Mouse (Mus musculus): ENCODE results near the gene Kif2c.

Gene Kif2c

GRCm38 (mm10) chr4:117181863-117182758, at the start of gene Kif2c:
Gene Kif2c (minus strand): TSS chr4:117182639.
- DNase-seq: peak; percentile 94

DNA sequence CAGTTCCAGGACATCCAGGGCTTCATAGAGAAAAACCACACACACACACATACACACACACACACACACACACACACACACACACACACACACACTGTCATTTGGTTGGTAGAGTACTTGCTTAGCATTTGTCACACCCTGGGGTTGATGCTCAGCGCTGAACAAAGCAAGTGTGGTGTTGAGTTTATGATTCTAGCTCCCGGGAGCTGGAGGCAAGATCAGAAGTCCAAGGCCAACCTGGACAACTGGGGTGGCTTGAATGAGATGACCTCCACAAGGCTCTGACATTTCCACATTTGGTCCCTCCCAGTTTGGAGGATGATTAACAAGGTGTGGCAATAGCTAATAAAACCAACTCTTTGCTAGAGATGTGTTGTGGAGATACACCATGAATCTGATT, 48.8 kb upstream of the Kif2c start:
- DNase-seq: no peak

- no peak for DNase-seq
Measured at GRCm38 (mm10) chr4:117230331-117230730, 47.9 kb upstream of the Kif2c start.

DNA sequence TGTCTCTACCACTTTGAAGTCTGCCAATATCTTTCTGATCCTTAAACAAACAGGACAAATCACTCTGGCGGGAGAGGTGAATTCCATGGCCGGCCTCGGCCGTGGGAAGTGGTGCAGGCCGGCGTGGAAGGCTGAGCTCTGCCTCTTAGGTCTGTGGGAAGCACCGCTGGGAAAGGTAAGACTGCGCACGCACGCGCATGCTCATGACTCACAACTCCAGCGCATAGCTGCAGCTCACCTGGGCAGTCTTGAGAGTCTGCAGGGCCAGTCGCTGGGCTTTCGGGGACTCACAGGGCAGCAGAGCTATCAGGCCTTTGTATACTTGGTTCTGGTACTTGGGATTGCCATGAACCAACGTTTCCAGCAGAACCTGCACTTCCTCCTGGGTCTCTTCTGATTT, 47.2 kb upstream of the Kif2c start:
- DNase-seq: no peak

GRCm38 (mm10) chr4:117225250-117225649, 42.8 kb upstream of the Kif2c start:
- no peak for DNase-seq

- no peak for DNase-seq
Measured at GRCm38 (mm10) chr4:117224122-117224521, 41.7 kb upstream of the Kif2c start.

DNA sequence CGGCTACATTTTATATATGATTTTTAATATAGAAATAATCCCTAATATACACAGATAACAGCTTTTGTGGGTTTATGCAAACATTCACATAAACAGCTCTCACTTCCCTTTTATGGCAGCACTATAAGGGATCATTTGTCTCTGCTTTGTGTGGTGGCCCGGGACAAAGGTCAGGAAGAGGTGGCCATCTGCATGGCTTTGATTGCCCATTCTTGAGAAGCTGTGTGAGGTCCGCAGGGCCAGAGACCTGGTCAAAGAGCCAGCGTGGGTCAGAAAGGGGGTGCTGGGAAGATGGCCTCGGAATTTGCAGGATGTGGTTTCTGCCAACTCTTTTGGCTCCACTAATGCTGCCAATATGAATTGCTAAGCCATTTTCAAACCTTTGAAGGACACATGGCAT, 40.6 kb upstream of the Kif2c start:
- no peak for DNase-seq

DNA sequence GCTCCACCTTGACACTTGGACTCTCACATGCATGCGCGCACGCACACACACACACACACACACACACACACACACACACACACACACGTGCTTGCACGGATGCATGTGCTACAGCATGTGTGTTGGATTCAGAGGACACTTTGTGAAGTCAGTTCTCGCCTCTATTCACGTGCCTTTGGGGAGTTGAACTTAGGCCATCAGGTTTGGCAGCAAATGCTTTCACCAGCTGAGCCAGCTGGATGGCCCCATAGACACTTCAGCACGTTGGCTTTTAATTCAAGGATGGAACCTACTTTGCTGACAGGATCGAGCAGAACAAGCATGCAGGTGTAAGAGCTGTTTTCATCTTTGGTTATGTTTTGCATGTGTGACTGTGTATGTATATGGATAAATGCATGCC, 39.4 kb upstream of the Kif2c start:
- no peak for DNase-seq

- DNase-seq: no peak
Measured at GRCm38 (mm10) chr4:117220741-117221515, 38.5 kb upstream of the Kif2c start.

GRCm38 (mm10) chr4:117218517-117219219, 36.2 kb upstream of the Kif2c start:
- DNase-seq: peak; percentile 81

DNA sequence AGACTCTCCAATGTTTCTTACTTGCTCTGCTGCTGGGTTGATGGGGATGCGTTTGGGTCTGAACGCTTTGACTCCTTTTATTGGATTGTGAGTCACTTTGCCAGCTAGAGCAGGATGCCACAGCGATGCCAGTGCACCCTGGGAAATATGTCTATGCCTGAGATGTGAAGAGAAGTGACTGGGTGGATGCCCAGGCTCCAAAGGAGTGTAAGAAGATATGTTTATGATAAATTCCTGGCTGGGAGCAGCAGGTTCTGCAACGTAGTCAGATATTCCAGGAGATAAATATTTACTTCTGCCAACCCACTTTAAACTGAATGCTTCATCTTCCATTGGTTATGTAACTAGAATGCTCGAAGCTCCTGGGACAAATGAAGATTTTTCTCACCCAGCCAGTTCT, 34.6 kb upstream of the Kif2c start:
- no peak for DNase-seq

- no peak for DNase-seq
Measured at GRCm38 (mm10) chr4:117214250-117214649, 31.8 kb upstream of the Kif2c start.

GRCm38 (mm10) chr4:117210147-117211074, 28.0 kb upstream of the Kif2c start:
- DNase-seq: peak; percentile 91

DNA sequence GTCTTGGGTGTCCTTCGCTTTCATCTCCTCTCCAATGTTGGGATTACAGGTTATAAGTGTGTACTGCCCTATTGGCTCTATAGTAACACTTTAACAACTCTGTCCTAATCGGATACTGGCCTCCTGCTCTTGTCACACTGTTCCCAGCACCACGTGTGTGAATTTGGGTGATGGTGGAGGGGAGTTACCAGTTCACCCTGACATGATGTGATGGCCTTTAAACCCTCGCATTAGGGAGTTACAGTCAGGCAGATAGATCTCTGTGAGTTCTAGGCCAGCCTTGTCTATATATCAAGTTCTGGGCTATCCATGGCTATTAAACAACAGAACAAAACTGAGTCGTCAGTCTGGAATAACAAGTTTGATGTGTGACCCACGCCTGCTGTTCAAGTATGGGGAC, 27.2 kb upstream of the Kif2c start:
- DNase-seq: no peak

DNA sequence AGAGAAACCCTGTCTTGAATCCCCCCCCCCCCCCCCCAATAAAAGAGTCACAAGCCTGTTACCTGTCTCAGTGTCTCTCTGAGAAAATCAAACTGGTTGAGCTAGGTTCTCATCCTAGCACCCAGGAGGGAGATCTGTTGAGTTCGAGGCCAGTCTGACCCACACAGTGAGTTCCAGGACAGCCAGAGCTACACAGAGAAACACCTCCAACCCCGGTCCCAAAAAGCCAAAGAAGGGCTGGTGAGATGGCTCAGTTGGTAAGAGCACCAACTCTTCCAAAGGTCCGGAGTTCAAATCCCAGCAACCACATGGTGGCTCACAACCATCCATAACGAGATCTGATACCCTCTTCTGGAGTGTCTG, 20.5 kb upstream of the Kif2c start:
- DNase-seq: no peak

DNA sequence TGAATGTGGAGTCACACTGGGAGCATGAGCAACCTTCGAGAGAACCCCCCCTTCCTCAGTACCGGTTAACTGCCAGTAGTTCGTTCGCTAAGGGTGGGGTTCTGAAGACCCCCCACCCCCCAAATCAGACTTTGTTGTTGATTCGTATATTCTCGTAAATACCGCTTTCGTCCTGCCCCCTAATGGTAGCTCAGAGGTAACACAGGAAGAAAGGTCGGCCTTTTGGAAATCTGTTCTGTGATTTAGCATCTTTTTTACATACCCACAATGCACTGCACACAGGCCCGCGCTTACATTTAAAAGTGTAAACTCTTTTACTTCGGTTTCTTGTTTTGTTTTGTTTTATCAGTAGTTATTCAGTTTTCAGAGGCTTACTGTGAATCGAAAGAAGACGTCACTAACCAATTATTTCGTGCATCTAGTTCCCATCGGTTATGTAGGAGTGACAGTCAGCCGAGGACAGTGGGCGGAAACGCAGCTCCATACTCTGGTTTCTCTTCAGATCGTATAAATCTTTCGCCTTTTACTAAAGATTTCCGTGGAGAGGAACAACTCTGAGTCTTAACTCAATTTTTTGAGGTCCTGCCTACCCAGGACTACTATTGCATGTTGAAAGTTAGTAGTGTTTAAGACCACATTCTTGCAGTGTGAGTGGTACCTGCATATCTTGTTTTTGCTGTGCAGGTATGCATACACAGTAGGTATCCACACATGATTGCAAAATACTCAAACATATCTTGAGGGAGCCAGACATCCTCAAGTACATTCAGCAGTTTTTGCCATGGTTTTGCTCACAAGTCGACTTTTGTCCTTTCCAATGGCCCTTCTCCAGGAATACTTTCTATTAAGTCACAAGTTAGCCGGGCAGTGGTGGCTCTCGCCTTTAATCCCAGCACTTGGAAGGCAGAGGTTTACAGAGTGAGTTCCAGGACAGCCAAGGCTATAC, 19.9 kb upstream of the Kif2c start:
- peak; percentile 81 for DNase-seq

DNA sequence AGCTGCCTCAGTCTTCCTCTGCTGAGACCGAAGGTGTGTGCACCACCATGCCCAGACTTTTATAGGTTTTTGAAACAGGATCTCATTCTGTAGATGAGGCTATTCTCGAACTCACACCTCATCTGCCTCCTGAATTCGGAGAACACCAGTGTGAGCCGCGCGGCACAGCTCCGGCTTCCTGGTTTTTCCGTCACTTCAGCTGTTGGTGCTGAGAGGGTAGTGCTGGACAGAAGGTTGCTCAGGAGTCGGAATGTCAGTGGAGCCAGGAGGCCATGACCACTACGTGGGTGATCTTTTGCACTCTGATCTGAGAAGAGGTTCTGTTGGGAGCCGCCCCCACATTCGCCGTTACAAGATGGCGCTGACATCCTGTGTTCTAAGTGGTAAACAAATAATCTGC, 9.4 kb upstream of the Kif2c start:
- DNase-seq: no peak

- DNase-seq: no peak
Measured at GRCm38 (mm10) chr4:117190660-117191059, 8.2 kb upstream of the Kif2c start.

DNA sequence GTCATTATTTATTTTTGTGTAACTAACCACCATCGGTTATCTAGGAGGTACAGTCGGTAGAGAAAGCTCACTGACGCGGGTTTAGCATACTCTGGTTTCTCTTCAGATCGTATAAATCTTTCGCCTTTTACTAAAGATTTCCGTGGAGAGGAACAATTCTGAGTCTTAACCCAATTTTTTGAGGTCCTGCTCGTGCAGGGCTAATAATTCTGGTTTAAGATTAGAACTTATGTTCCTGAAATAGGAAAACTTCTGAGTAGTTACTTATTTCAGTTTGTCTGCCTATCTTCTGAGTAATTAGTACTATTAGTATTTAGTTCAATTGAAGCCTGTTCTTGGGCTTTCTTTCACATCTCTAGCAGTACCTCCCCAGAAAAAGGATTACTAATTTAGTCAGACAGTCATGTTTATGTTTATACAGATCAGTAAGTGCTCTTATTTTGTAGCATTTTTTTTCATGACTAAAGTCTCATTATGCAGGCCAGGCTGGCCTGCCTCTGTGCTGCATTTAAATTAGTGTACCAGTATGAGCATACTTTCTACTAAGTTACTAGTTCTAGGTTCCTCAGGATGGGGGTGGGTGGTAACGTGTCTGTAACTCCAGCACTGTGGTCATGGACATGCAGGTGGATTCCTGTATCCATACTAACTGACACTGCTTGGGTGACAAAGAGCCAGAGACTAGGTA, 7.6 kb upstream of the Kif2c start:
- peak; percentile 71 for DNase-seq

DNA sequence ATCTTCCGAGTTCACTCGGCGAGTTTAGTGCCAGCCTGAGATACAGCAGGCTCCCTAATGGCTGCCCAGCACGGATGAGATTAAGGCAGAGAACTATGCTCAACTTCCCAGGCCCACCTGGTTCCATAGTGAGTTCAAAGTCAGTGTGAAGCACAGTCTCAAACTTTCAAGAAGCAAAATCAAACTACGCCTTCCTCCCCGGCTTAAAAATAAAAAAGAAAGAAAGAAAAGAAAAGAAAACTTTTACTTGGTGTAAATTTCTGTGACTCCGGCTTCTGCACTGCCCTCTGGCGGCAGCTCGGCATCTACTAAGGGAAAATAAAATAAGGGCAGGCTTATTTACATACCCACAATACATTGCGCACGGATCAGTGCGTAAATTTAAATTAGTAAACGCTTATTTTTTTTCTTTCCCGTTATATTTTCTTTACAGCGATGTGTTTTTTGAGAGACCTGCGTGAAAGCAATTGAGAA, 7.0 kb upstream of the Kif2c start:
- peak; percentile 94 for DNase-seq
